In the genomic region with DNA sequence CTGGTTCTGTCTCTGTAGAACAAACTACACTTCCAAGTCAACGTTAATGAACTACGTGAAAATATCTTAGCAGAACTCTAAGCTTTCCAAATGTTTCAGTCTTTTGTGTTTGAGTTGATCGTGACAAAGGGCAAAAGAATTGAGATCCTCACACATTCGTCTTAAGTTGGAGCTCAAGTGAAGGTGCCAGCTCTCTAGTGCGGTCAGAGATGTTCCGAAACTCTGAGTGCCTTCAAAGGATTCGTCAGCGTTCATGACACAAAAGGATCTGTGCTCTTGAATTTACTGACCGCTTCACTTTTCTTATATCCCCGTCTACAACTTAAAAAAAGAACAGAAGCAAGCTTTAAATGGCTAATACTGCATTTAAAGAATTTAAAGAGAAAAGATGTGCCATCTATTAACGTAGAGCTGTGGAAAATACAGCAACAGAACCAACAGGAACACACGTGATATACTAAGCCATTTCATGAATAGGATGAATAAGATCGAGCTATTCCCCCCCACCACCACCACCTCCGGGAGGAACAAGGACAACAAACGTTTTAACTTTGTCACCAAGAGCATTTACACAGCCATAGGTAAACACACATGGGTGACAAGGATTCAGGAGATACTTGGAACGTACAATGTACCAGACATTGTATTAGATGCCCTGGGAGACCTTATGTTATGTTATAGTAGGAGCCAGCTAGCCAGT, we compare ENCODE assay signal across 8 mouse cellular contexts. TPM values are rescaled to one million over a fixed set of nuclear protein-coding genes. Genes with fewer than 3 reads are reported as not detected.
DNase-seq lines count a peak whose midpoint lies in the region; ATAC-seq lines count a peak whose summit lies in the region.

No protein-coding gene starts in this region.

- DNase-seq in kidney, postnatal 10 days: no peak
- peak; percentile 58 for DNase-seq in NIH3T3 (ENCODE audit: low read depth)
- no peak for DNase-seq in limb, embryonic 10.5 days (ENCODE audit: low spot score)
- peak; percentile 77 for DNase-seq in midbrain, embryonic 14.5 days
- DNase-seq in urinary bladder, adult 18-20 months (ENCODE audit: low spot score in 2 of 2): no peak
- DNase-seq in gastrocnemius, postnatal 25 days: no peak

- 3% methylated on average over 16 of the region's 16 CpGs for WGBS in kidney, embryonic 14.5 days
- WGBS in forebrain, embryonic 13.5 days: under 1% methylated on average over 16 of the region's 16 CpGs
- WGBS in limb, embryonic 10.5 days: 2% methylated on average over 16 of the region's 16 CpGs
- under 1% methylated on average over 16 of the region's 16 CpGs for WGBS in midbrain, embryonic 14.5 days

- H3K9me3 ChIP-seq in kidney, embryonic 14.5 days (ENCODE audit: control insufficient read depth, low read length): no peaks in the 10 kb centered on the region
- H3K9me3 ChIP-seq in forebrain, embryonic 13.5 days (replicated peaks): no peaks in the 10 kb centered on the region
- no peaks in the 10 kb centered on the region for H3K9me3 ChIP-seq in limb, embryonic 10.5 days (replicated peaks)
- H3K9me3 ChIP-seq in midbrain, embryonic 14.5 days (ENCODE audit: control insufficient read depth, low read length): no peaks in the 10 kb centered on the region

- no peaks in the 10 kb centered on the region for H3K36me3 ChIP-seq in kidney, embryonic 14.5 days (ENCODE audit: control insufficient read depth, insufficient read depth, low read length)
- H3K36me3 ChIP-seq in forebrain, embryonic 13.5 days (ENCODE audit: poor library complexity, severe bottlenecking): no peaks in the 10 kb centered on the region
- no peaks in the 10 kb centered on the region for H3K36me3 ChIP-seq in limb, embryonic 10.5 days
- H3K36me3 ChIP-seq in midbrain, embryonic 14.5 days (ENCODE audit: control insufficient read depth, insufficient read depth, low read length): no peaks in the 10 kb centered on the region

- peak overlapping the region; percentile 49 for H3K4me2 ChIP-seq in kidney, embryonic 14.5 days (replicated peaks; ENCODE audit: low read depth, low read length)
- peak overlapping the region; percentile 60 for H3K4me2 ChIP-seq in forebrain, embryonic 13.5 days
- peak overlapping the region; percentile 51 for H3K4me2 ChIP-seq in midbrain, embryonic 14.5 days (ENCODE audit: low read length)

- H3K9ac ChIP-seq in kidney, embryonic 14.5 days (ENCODE audit: low read depth, low read length): peak overlapping the region; percentile 66
- peak overlapping the region; percentile 73 for H3K9ac ChIP-seq in forebrain, embryonic 13.5 days
- peak overlapping the region; percentile 69 for H3K9ac ChIP-seq in midbrain, embryonic 14.5 days (replicated peaks; ENCODE audit: low read length)

- peak overlapping the region; percentile 97 for H3K27ac ChIP-seq in kidney, embryonic 14.5 days (ENCODE audit: low read depth, low read length)
- peak overlapping the region; percentile 99 for H3K27ac ChIP-seq in forebrain, embryonic 13.5 days
- peak overlapping the region; percentile 95 for H3K27ac ChIP-seq in limb, embryonic 10.5 days
- peak overlapping the region; percentile 99 for H3K27ac ChIP-seq in midbrain, embryonic 14.5 days (replicated peaks; ENCODE audit: low read depth, low read length)

- H3K27me3 ChIP-seq in kidney, embryonic 14.5 days (ENCODE audit: control insufficient read depth, insufficient read depth, low read length): no peaks in the 10 kb centered on the region
- no peaks in the 10 kb centered on the region for H3K27me3 ChIP-seq in forebrain, embryonic 13.5 days
- no peaks in the 10 kb centered on the region for H3K27me3 ChIP-seq in limb, embryonic 10.5 days (ENCODE audit: low read depth, poor library complexity, severe bottlenecking)
- H3K27me3 ChIP-seq in midbrain, embryonic 14.5 days (ENCODE audit: control insufficient read depth, insufficient read depth, low read length): no peaks in the 10 kb centered on the region

- peak overlapping the region; percentile 43 for H3K4me3 ChIP-seq in kidney, embryonic 14.5 days (ENCODE audit: low read length)
- peak overlapping the region; percentile 52 for H3K4me3 ChIP-seq in forebrain, embryonic 13.5 days
- peak overlapping the region; percentile 55 for H3K4me3 ChIP-seq in limb, embryonic 10.5 days
- peak overlapping the region; percentile 56 for H3K4me3 ChIP-seq in midbrain, embryonic 14.5 days (replicated peaks; ENCODE audit: low read depth, low read length)

- peaks cover 19% of the 10 kb centered on the region for H3K4me1 ChIP-seq in kidney, embryonic 14.5 days (ENCODE audit: control insufficient read depth, insufficient read depth, low read length)
- H3K4me1 ChIP-seq in forebrain, embryonic 13.5 days: peaks cover 25% of the 10 kb centered on the region
- peaks cover 30% of the 10 kb centered on the region for H3K4me1 ChIP-seq in limb, embryonic 10.5 days
- H3K4me1 ChIP-seq in midbrain, embryonic 14.5 days (ENCODE audit: control insufficient read depth, insufficient read depth, low read length): peaks cover 9% of the 10 kb centered on the region

- ATAC-seq in kidney, embryonic 14.5 days (ENCODE audit: low FRiP score, low TSS enrichment): no peak
- no peak; the same call in 1 of the 2 replicates for ATAC-seq in forebrain, embryonic 13.5 days
- ATAC-seq in midbrain, embryonic 14.5 days (ENCODE audit: low FRiP score, low TSS enrichment): no peak

RNA-seq across cellular contexts. Expression of a gene that starts 1.3 kb away (rescaled TPM):
- 293 and 328 TPM in 2 replicates for polyA plus RNA-seq in kidney, embryonic 14.5 days (2014; fragmentation: Nextera tagmentation; extraction: Ambion mirVana)
- 250 and 265 TPM in 2 replicates for polyA plus RNA-seq in forebrain, embryonic 13.5 days (2015; fragmentation: Nextera tagmentation; extraction: Ambion mirVana)
- 260 and 300 TPM in 2 replicates for polyA plus RNA-seq in limb, embryonic 10.5 days (2016; fragmentation: Nextera tagmentation; extraction: Ambion mirVana)
- polyA plus RNA-seq in midbrain, embryonic 14.5 days (2014; fragmentation: Nextera tagmentation; extraction: Ambion mirVana): 127 and 162 TPM in 2 replicates
- total RNA-seq in gastrocnemius, postnatal 25 days (2021): 10 to 100 TPM; 43.5 to 46.7 TPM

RNA-seq across cellular contexts. Expression of a gene that starts 58.6 kb away (rescaled TPM):
- 544 and 625 TPM in 2 replicates for polyA plus RNA-seq in kidney, embryonic 14.5 days (2014; fragmentation: Nextera tagmentation; extraction: Ambion mirVana)
- 439 and 465 TPM in 2 replicates for polyA plus RNA-seq in forebrain, embryonic 13.5 days (2015; fragmentation: Nextera tagmentation; extraction: Ambion mirVana)
- 412 and 416 TPM in 2 replicates for polyA plus RNA-seq in limb, embryonic 10.5 days (2016; fragmentation: Nextera tagmentation; extraction: Ambion mirVana)
- polyA plus RNA-seq in midbrain, embryonic 14.5 days (2014; fragmentation: Nextera tagmentation; extraction: Ambion mirVana): 565 and 569 TPM in 2 replicates
- 1,000 to 10,000 TPM; 1,149 to 1,195 TPM for total RNA-seq in gastrocnemius, postnatal 25 days (2021)

Comparison
In these comparisons a context has a peak if more than half of its experiments do, and no peak if none do; other contexts are left out.
1. DNase-seq: peak in NIH3T3 (single experiment) and midbrain, embryonic 14.5 days (single experiment); none in kidney, postnatal 10 days (single experiment), limb, embryonic 10.5 days (single experiment), urinary bladder, adult 18-20 months (0 of 2) and gastrocnemius, postnatal 25 days (single experiment).
2. Peak in every context shown above with its lines, with median percentiles within 50 percentile points of each other: H3K27ac ChIP-seq, H3K4me2 ChIP-seq, H3K4me3 ChIP-seq and H3K9ac ChIP-seq.